ENCODE assay signal across 7 mouse cellular contexts in genomic region chr7:110122289-110122564, GRCm38 (mm10). TPM values are rescaled to one million over a fixed set of nuclear protein-coding genes. Genes with fewer than 3 reads are reported as not detected.
DNase-seq lines count a peak whose midpoint lies in the region; ATAC-seq and TF ChIP-seq lines count a peak whose summit lies in the region.

No protein-coding gene starts in this region.

- no peak for TF ChIP-seq EP300 in lung, postnatal 0 days (IDR thresholded peaks at IDR 0.05)

- H3K4me1 ChIP-seq in lung, postnatal 0 days (ENCODE audit: insufficient read depth, low read depth, low read length) = peaks cover 13% of the 10 kb centered on the region; the same call in 1 of the 2 replicates
- peaks cover 13% of the 10 kb centered on the region; the same call in 1 of the 2 replicates for H3K4me1 ChIP-seq in embryonic facial prominence, embryonic 14.5 days (ENCODE audit: control insufficient read depth, insufficient read depth, low read length)
- H3K4me1 ChIP-seq in hindbrain, embryonic 16.5 days (ENCODE audit: control insufficient read depth, insufficient read depth, low read depth, low read length) = peaks cover 2% of the 10 kb centered on the region
- H3K4me1 ChIP-seq in midbrain, embryonic 15.5 days = peaks cover 10% of the 10 kb centered on the region

- no peak for DNase-seq in lung, postnatal 0 days (ENCODE audit: low spot score)
- no peak for DNase-seq in lung, postnatal 25 days (ENCODE audit: low spot score)
- no peak for DNase-seq in embryonic facial prominence, embryonic 14.5 days (ENCODE audit: low spot score)
- DNase-seq in gastrocnemius, adult 8-10 months (ENCODE audit: low spot score in 2 of 2) = no peak
- no peak for DNase-seq in kidney, postnatal 36 days

- H3K4me2 ChIP-seq in lung, postnatal 0 days (replicated peaks; ENCODE audit: low read depth, low read length) = peak overlapping the region; percentile 96
- peak overlapping the region; percentile 86 for H3K4me2 ChIP-seq in embryonic facial prominence, embryonic 14.5 days (ENCODE audit: low read depth, low read length)
- peak overlapping the region; percentile 88 for H3K4me2 ChIP-seq in hindbrain, embryonic 16.5 days (ENCODE audit: low read length)
- peak overlapping the region; percentile 64 for H3K4me2 ChIP-seq in midbrain, embryonic 15.5 days

- H3K27ac ChIP-seq in lung, postnatal 0 days (ENCODE audit: low read length) = peak overlapping the region; percentile 95
- peak overlapping the region; percentile 93 for H3K27ac ChIP-seq in embryonic facial prominence, embryonic 14.5 days (replicated peaks; ENCODE audit: low read depth, low read length)
- peak overlapping the region; percentile 79 for H3K27ac ChIP-seq in hindbrain, embryonic 16.5 days (ENCODE audit: low read depth, low read length)
- H3K27ac ChIP-seq in midbrain, embryonic 15.5 days = peak overlapping the region; percentile 77

- under 1% methylated on average over 25 of the region's 27 CpGs for WGBS in lung, postnatal 0 days
- WGBS in embryonic facial prominence, embryonic 14.5 days = 1% methylated on average over 12 of the region's 27 CpGs
- WGBS in hindbrain, embryonic 16.5 days = 0% methylated on average over 23 of the region's 27 CpGs
- WGBS in midbrain, embryonic 15.5 days = under 1% methylated on average over 27 of the region's 27 CpGs

- peak overlapping the region; percentile 62 for H3K9ac ChIP-seq in lung, postnatal 0 days (replicated peaks; ENCODE audit: low read depth)
- peak overlapping the region; percentile 79 for H3K9ac ChIP-seq in embryonic facial prominence, embryonic 14.5 days (ENCODE audit: low read depth, low read length)
- peak overlapping the region; percentile 79 for H3K9ac ChIP-seq in hindbrain, embryonic 16.5 days (ENCODE audit: low read depth, low read length)
- peak overlapping the region; percentile 51 for H3K9ac ChIP-seq in midbrain, embryonic 15.5 days

- H3K9me3 ChIP-seq in lung, postnatal 0 days (ENCODE audit: low read length) = no peaks in the 10 kb centered on the region
- no peaks in the 10 kb centered on the region for H3K9me3 ChIP-seq in embryonic facial prominence, embryonic 14.5 days (ENCODE audit: control insufficient read depth, low read length)
- no peaks in the 10 kb centered on the region for H3K9me3 ChIP-seq in hindbrain, embryonic 16.5 days (ENCODE audit: control insufficient read depth, low read length)
- H3K9me3 ChIP-seq in midbrain, embryonic 15.5 days = no peaks in the 10 kb centered on the region

- ATAC-seq in lung, postnatal 0 days = no peak
- no peak for ATAC-seq in embryonic facial prominence, embryonic 14.5 days (ENCODE audit: low read depth)
- ATAC-seq in hindbrain, embryonic 16.5 days = no peak
- ATAC-seq in midbrain, embryonic 15.5 days (replicated peaks) = peak; percentile 53; the same call in 1 of the 2 replicates

- peak overlapping the region; percentile 74 for H3K4me3 ChIP-seq in lung, postnatal 0 days (ENCODE audit: low read depth, low read length)
- H3K4me3 ChIP-seq in embryonic facial prominence, embryonic 14.5 days (ENCODE audit: low read depth, low read length) = peak overlapping the region; percentile 95
- peak overlapping the region; percentile 85 for H3K4me3 ChIP-seq in hindbrain, embryonic 16.5 days (ENCODE audit: low read length)
- peak overlapping the region; percentile 75 for H3K4me3 ChIP-seq in midbrain, embryonic 15.5 days

- no peaks in the 10 kb centered on the region for H3K27me3 ChIP-seq in lung, postnatal 0 days (replicated peaks; ENCODE audit: insufficient read depth, low read length)
- no peaks in the 10 kb centered on the region for H3K27me3 ChIP-seq in embryonic facial prominence, embryonic 14.5 days (replicated peaks; ENCODE audit: control insufficient read depth, insufficient read depth, low read length)
- H3K27me3 ChIP-seq in hindbrain, embryonic 16.5 days (replicated peaks; ENCODE audit: control insufficient read depth, insufficient read depth, low read length) = no peaks in the 10 kb centered on the region
- no peaks in the 10 kb centered on the region for H3K27me3 ChIP-seq in midbrain, embryonic 15.5 days (replicated peaks)

- no peak for TF ChIP-seq CTCF in lung, postnatal 0 days (IDR thresholded peaks at IDR 0.05)

- H3K36me3 ChIP-seq in lung, postnatal 0 days (ENCODE audit: insufficient read depth, low read length) = no peaks in the 10 kb centered on the region
- peaks cover 9% of the 10 kb centered on the region; the same call in 1 of the 2 replicates for H3K36me3 ChIP-seq in embryonic facial prominence, embryonic 14.5 days (ENCODE audit: control insufficient read depth, insufficient read depth, low read length)
- H3K36me3 ChIP-seq in hindbrain, embryonic 16.5 days (ENCODE audit: control insufficient read depth, insufficient read depth, low read length) = no peaks in the 10 kb centered on the region
- H3K36me3 ChIP-seq in midbrain, embryonic 15.5 days (replicated peaks) = no peaks in the 10 kb centered on the region

RNA-seq across cellular contexts. Expression of gene Wee1, which starts 0.4 kb away (rescaled TPM):
- polyA plus RNA-seq in lung, postnatal 0 days (2015; fragmentation: Nextera tagmentation; extraction: Ambion mirVana) = 7.9 and 8.6 TPM in 2 replicates
- polyA plus RNA-seq in embryonic facial prominence, embryonic 14.5 days (2014; fragmentation: Nextera tagmentation; extraction: Ambion mirVana) = 23.6 TPM in 2 replicates
- 5.1 and 6.5 TPM in 2 replicates for polyA plus RNA-seq in hindbrain, embryonic 16.5 days (2015; fragmentation: Nextera tagmentation; extraction: Ambion mirVana)
- polyA plus RNA-seq in midbrain, embryonic 15.5 days (2015; fragmentation: Nextera tagmentation; extraction: Ambion mirVana) = 5.1 and 5.8 TPM in 2 replicates
- total RNA-seq in gastrocnemius, adult 8-10 months (2022) = 1 to 10 TPM; 2.4 to 2.9 (median 2.4) TPM
